Mouse (Mus musculus) cerebellum, adult 9-11 months (tissue): Measurements from ENCODE around the gene Gm49486.

ENCODE experiments used
- DNase-seq: peaks from one replicate; pipeline ENCODE4 v3.0.0; 2022

The Gm49486 gene

GRCm38 (mm10) chr15:79271124-79271746 is 42.0 kb downstream of the Gm49486 start:
- no peak for DNase-seq

GRCm38 (mm10) chr15:79273020-79273419 is 43.8 kb downstream of the Gm49486 start:
- DNase-seq: no peak

GRCm38 (mm10) chr15:79277728-79278127 is 48.5 kb downstream of the Gm49486 start:
- no peak for DNase-seq

GRCm38 (mm10) chr15:79280209-79280608 is 51.0 kb downstream of the Gm49486 start:
- no peak for DNase-seq

GRCm38 (mm10) chr15:79280850-79281249 is 51.7 kb downstream of the Gm49486 start:
- DNase-seq: no peak

- no peak for DNase-seq
Observed at GRCm38 (mm10) chr15:79281389-79281788, 52.2 kb downstream of the Gm49486 start.

GRCm38 (mm10) chr15:79282434-79282833 is 53.2 kb downstream of the Gm49486 start:
- DNase-seq: no peak

GRCm38 (mm10) chr15:79283371-79283770 is 54.2 kb downstream of the Gm49486 start:
- no peak for DNase-seq

- no peak for DNase-seq
Observed at GRCm38 (mm10) chr15:79285399-79285798, 56.2 kb downstream of the Gm49486 start, which contains the start of gene Baiap2l2. Gene Baiap2l2 (minus strand): TSS chr15:79285537.

- DNase-seq: no peak
Observed at GRCm38 (mm10) chr15:79286141-79286540, 57.0 kb downstream of the Gm49486 start.

GRCm38 (mm10) chr15:79287091-79287490 is 57.9 kb downstream of the Gm49486 start:
- no peak for DNase-seq

GRCm38 (mm10) chr15:79288387-79288786 is 59.2 kb downstream of the Gm49486 start:
- DNase-seq: no peak

- no peak for DNase-seq
Observed at GRCm38 (mm10) chr15:79289441-79289840, 60.2 kb downstream of the Gm49486 start.

GRCm38 (mm10) chr15:79290340-79290739 is 61.1 kb downstream of the Gm49486 start:
- no peak for DNase-seq

- DNase-seq: no peak
Observed at GRCm38 (mm10) chr15:79292779-79293178, 63.6 kb downstream of the Gm49486 start.

GRCm38 (mm10) chr15:79298553-79298952 is 69.4 kb downstream of the Gm49486 start:
- no peak for DNase-seq

GRCm38 (mm10) chr15:79299563-79300155 is 70.5 kb downstream of the Gm49486 start:
- no peak for DNase-seq

- DNase-seq: no peak
Observed at GRCm38 (mm10) chr15:79303725-79304124, 74.5 kb downstream of the Gm49486 start.

GRCm38 (mm10) chr15:79304832-79305231 is 75.6 kb downstream of the Gm49486 start:
- no peak for DNase-seq

- no peak for DNase-seq
Observed at GRCm38 (mm10) chr15:79306043-79306637, 76.9 kb downstream of the Gm49486 start.
